Mouse (Mus musculus): Measurements from ENCODE around the gene Prr3.

DNA sequence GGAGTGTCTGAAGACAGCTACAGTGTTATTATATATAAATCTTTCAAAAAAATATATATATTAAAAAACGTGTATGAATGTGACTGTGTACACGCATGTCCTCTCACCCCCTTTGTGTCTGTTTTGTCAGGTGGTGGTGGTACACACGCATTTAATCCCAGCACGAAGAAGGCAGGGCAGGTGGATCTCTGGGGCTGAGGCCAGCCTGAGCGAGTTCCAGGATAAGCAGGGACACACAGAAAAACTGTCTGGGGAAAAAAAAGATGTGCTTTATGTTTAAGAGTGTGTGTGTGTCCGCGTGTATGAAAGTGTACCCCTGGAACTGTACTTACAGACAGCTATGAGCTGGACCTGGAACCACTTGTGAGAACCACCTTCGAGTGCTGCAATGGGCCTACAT, 25.4 kb downstream of the Prr3 start:
- TF ChIP-seq CTCF (IDR thresholded peaks at IDR 0.05; ENCODE audit: extremely low read depth, insufficient read length, insufficient replicate concordance, low read depth, low read length) (no peak), POLR2A (IDR thresholded peaks at IDR 0.05; ENCODE audit: low read depth, low read length) (no peak)
